13 mouse cellular contexts compared by ENCODE assay signal in the genomic region with DNA sequence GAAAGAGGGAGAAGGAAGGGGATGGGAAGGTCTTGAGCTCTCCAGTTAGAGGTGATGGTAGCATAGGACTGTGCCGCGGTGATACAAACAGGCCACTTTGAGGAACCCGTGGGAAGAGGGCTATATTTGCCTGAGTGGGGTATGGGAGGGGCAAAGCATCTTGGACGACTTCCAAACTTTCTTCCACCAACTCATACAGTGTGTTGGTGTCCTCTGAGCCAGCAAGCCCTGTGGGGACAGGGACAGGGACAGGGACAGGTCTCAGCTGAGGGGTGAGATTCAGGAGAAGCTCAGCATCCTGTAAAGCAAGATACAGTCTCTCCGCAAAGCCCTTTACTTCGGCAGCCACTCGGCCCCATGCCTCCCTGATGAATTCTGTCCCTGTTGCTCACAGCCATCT. TPM values are rescaled to one million over a fixed set of nuclear protein-coding genes. Genes with fewer than 3 reads are reported as not detected.
DNase-seq lines count a peak whose midpoint lies in the region; TF ChIP-seq lines count a peak whose summit lies in the region.
"Had no signal": no experiment of that assay in that cellular context is flagged by ENCODE, and none has a peak within 500 bp of the region (broad histone marks: within the 10 kb centered on the region; RNA-seq: fewer than 3 reads in every experiment).

No protein-coding gene starts in this region.

- H3K4me3 ChIP-seq in layer of hippocampus, adult 2 months, result no peak overlapping the region; the same call in 1 of the 2 replicates
- H3K4me3 ChIP-seq: intestine, embryonic 15.5 days had no signal

- peak overlapping the region; percentile 89 for H3K27ac ChIP-seq in layer of hippocampus, adult 2 months
- H3K27ac ChIP-seq: intestine, embryonic 15.5 days had no signal

- peak; percentile 63 to 64 for DNase-seq in cerebellum, postnatal 10 days
- no peak for DNase-seq in cerebellum, postnatal 4 days (ENCODE audit: low spot score in 2 of 2)
- no peak for DNase-seq in layer of hippocampus, adult 2 months (ENCODE audit: low spot score in 2 of 2)
- no peak for DNase-seq in layer of hippocampus, adult 11-12 months (ENCODE audit: low spot score)
- DNase-seq in right cerebral cortex, adult 18-20 months, result peak; percentile 54
- DNase-seq in right cerebral cortex, postnatal 10 days (ENCODE audit: low spot score in 2 of 2), result no peak
- DNase-seq in spleen, postnatal 14 days (ENCODE audit: low spot score in 2 of 2), result no peak
- no peak for DNase-seq in kidney, adult 8-10 months
- DNase-seq: heart, postnatal 10 days; kidney, postnatal 4 days; lung, adult 2 months had no signal

- TF ChIP-seq CTCF in layer of hippocampus, adult 2 months (conservative IDR thresholded peaks at IDR 0.05), result no peak

RNA-seq across cellular contexts. Expression of a gene that starts 50.5 kb away (rescaled TPM):
- total RNA-seq in layer of hippocampus, adult 2 months (2021), result 100 to 1,000 TPM; 233 to 235 TPM
- total RNA-seq: megakaryocyte, adult 5-6 weeks had no signal

Comparison
In these comparisons a context has a peak if more than half of its experiments do, and no peak if none do; other contexts are left out.
1. DNase-seq: peak in cerebellum, postnatal 10 days (2 of 2) and right cerebral cortex, adult 18-20 months (single experiment); none in cerebellum, postnatal 4 days (0 of 2), layer of hippocampus, adult 2 months (0 of 2), layer of hippocampus, adult 11-12 months (single experiment), right cerebral cortex, postnatal 10 days (0 of 2), spleen, postnatal 14 days (0 of 2) and kidney, adult 8-10 months (0 of 2).